Mouse (Mus musculus) monocyte, adult 2 months (primary cell): ENCODE data around the gene Sdf2.
"Not testable (repeated sequence)": the region's sequence is repeated elsewhere in the genome, so short reads cannot be mapped to it uniquely, and the experiment has no call there.

Experiments used
- DNase-seq, 2 experiments: peaks; one replicate each; pipeline ENCODE4 v3.0.0; 2022; ENCODE audit warnings: low spot score in 2 of 2, low read depth in 1 of 2

Gene Sdf2

GRCm38 (mm10) chr11:78261380-78262352, 16.1 kb downstream of the Sdf2 start, which contains the start of gene 2610507B11Rik:
Gene 2610507B11Rik, plus strand, starts transcription at chr11:78261752.
- peak; percentile 62 to 82 for DNase-seq

GRCm38 (mm10) chr11:78262550-78262949, 17.0 kb downstream of the Sdf2 start:
- peak in 1 of 2 experiments; percentile 26 for DNase-seq

GRCm38 (mm10) chr11:78265571-78265970, 20.0 kb downstream of the Sdf2 start:
- no peak for DNase-seq

DNA sequence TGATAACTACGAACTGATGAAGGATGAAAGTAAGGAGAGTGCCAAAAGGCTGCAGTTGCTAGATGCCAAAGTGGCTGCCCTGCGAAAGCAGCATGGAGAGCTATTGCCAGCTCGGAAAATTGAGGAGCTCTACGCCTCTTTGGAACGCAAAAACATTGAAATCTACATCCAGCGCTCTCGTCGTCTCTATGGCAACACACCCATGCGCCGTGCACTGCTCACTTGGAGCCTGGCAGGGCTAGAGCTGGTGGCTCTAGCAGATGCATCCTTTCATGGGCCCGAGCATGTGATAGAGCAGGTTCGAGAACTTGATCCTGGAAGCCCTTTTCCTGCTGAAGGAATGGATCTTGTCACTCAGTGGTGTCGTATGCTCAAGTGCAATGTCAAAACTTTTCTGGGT, 26.4 kb downstream of the Sdf2 start:
- no peak for DNase-seq

GRCm38 (mm10) chr11:78275596-78275995, 30.1 kb downstream of the Sdf2 start:
- no peak for DNase-seq

GRCm38 (mm10) chr11:78276169-78276568, 30.6 kb downstream of the Sdf2 start:
- not testable (repeated sequence) for DNase-seq

DNA sequence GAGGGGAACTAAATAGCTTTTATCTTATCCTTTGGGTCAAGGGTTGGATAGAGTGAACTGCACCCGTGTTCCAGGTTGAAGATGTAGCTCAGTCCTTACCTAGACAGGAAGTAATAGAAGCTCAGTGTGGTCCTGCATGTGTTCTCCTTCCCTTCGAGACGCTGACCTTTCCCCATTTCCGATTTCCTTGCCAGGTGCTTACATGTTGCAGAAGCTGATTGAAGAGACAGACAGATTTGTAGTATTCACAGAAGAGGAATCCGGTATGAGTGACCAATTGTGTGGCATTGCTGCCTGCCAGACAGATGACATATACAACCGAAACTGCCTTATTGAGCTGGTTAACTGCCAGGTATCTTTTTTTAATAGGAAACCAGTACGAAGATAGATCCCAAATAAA, 33.3 kb downstream of the Sdf2 start:
- no peak for DNase-seq

GRCm38 (mm10) chr11:78279586-78279985, 34.0 kb downstream of the Sdf2 start:
- no peak for DNase-seq

- no peak for DNase-seq
Observed at GRCm38 (mm10) chr11:78289146-78289763, 43.7 kb downstream of the Sdf2 start.

GRCm38 (mm10) chr11:78290654-78291053, 45.1 kb downstream of the Sdf2 start, which contains the start of gene BC030499:
Gene BC030499, plus strand, starts transcription at chr11:78290841.
- no peak for DNase-seq

DNA sequence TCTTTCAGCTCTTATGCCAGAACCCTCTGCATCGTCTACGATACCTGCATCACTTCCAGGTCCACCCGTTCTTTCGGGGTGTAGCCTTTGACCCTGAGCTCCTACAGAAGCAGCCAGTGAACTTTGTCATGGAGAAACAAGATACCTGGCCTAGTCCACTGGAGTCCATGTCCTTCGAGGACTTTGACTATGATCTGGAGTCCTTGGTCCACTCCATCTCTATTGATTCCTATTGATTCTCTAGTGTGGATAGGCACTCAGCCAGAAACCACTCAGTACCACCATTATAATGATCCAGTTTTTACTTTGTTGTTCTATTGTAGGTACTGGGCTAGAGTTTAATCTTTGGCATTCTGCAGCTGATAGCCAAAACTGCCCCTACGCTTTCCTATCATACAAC, 49.0 kb downstream of the Sdf2 start:
- no peak for DNase-seq

DNA sequence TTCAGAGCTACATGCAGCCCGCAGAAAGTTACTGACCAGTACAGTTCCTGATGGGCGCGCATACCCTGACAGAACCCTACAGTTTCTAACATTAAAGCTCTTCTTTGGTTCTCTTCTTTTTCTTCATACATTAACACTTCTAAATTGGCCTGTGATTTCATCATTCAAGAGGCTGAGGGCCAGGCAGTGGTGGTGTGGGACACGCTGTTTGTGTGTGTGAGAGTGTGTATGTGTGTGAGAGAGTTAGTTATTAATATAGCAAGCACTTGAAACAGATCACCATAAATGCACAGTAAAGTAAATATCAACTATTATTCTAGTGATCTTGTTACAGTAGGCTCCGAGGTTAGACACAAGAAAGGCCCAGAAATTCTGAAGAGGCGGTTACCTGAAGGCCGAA, 55.4 kb downstream of the Sdf2 start:
- no peak for DNase-seq

- DNase-seq, result peak; percentile 66 to 82
Observed at GRCm38 (mm10) chr11:78301357-78302084, 56.0 kb downstream of the Sdf2 start, which contains the start of gene Spag5. Gene Spag5, plus strand, starts transcription at chr11:78301529.
